Mouse (Mus musculus) CD8-positive naive resting alpha-beta T cell, adult 2 months (primary cell): ENCODE results near the gene Car4.

Source experiments
- DNase-seq, 2 experiments: peaks; one replicate each; pipeline ENCODE4 v3.0.0; 2022; ENCODE audit warnings: low read depth in 2 of 2, low spot score in 2 of 2

Gene Car4

DNA sequence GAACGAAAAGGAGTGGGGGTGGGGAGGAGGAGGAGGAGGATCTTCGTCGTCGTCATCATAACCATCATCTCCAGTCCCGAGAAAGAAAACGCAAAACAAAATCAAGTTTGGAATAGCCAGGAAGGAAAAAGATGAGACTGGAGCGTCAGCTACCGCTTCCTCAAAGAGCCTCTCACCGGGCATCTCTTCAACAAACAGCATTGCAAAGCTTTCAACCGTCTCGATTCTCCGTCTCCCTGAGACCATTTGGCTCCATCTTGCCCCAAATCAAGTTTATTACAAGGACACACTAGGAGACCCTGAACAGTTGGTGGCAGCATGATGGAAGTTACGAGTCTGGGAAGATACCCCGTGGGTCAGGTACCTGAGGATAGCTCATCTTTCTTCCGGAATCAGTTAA, 415 bp upstream of the Car4 start:
- DNase-seq, result no peak

DNA sequence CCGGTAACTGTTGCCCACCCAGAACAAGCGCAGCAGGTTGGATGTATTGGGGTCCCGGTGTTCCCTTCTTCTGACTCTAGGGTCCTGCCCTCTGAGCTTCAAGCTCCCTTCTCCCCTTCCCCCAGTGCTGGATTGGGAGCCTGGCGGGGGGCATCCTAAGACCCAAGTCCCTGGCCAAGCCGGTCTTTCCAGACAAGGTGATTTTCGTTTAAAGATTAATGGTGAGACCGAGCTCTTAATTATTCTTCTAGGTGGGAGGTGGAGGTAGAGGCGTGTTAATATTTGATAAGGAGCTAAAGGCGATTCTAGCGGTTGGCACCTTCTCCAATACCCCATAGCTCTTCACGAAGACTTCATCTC, 665 bp downstream of the Car4 start:
- DNase-seq, result no peak

DNA sequence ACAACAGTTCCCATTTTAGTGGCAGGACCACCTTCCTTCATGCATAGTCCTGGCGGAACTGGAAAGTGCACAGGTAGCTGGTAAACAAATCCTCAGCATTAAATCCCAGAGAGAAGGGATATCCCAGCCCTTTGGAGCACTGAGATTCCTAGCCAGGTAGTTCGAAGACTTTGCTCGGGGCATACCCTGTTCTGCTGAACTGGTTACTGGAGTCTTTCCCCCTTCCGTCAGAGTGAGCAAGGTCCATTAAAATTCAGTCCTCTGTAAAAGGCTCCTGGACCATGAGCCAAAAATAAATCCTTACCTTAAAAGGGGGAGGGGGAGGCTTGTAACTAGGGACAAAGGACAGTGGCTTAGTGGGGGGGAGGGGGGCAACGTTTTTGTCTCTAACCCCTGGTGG, 1.6 kb downstream of the Car4 start:
- DNase-seq, result no peak

DNA sequence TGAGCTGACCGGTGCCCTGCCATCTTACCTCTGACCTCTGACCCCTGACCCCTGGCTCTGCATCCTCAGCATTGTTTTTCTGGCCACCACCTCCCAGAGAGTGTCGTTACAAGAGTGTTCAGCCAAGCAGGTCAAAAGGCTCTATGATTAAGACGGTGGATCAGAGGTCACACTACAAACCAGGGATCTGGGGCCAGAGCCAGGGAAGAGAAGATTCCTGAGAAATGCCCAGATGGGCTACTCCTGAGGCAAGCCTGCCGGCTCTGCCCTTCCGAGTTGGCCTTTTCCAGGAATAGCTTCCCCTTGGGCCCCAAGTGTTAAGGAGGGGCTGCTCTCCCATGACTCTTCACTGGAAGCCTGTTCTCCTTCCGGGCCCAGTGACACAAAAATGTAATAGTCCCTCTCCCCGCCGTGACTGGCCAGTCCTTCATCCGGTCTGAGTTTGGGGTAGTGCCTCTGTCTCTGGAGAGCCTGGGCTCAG, 2.2 kb downstream of the Car4 start:
- no peak for DNase-seq

DNA sequence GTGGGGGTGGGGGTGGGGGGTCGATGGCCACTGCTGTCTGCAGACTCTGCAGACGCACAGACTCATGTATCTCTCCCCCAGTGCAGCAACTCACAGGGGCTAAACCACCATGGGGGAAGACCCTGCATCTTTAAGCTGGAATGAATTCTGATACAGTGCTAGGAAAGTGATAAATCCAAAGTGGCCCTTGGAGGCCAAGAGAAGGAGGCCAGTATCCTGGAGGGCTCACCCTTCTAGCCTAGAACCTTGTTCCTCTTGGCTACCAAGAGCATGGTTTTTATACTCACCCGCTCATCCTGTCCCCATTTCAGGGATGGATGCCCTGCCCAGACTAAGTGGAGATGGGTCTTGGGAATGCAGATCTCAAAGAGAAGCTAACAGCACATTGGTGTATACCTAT, 2.7 kb downstream of the Car4 start:
- DNase-seq, result no peak

DNA sequence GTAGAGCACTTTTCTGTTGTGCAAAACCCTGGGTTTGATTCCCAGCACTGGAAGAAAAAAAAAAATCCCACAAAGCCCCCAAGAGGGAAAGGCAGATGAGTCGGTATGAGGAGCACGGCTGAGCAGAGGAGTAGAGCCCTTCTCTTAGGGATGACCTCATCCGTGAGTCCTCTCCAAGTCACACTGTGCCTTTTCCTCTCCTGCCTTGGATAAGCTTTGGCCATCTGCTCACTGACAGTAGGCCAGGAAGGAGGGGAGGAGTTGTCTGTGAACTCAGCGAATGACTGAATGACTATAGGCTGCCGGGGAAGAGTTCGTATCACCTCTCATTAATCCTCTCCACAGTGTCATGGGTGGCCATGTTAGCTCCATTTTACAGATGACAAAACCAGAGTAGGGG, 3.2 kb downstream of the Car4 start:
- DNase-seq, result no peak

DNA sequence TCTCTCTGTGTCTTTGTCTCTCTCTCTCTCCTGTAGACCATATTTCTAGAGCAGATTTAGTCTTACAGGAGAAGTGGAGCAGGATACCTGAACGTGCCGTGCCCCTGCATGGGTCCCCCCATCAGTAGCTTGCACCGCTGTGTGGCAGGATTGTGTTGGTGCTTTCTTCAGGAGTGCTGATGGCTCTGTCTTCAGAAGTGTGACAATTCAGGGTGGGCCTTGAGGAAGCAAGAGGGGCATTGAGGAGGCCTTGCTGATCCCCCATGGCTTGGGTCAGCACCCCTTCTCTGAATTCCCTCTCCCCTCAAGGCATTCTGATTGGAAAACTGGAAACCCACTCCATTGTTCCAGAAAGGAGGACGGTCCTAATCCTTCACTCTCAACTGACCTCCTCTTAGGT, 4.0 kb downstream of the Car4 start:
- DNase-seq, result no peak

DNA sequence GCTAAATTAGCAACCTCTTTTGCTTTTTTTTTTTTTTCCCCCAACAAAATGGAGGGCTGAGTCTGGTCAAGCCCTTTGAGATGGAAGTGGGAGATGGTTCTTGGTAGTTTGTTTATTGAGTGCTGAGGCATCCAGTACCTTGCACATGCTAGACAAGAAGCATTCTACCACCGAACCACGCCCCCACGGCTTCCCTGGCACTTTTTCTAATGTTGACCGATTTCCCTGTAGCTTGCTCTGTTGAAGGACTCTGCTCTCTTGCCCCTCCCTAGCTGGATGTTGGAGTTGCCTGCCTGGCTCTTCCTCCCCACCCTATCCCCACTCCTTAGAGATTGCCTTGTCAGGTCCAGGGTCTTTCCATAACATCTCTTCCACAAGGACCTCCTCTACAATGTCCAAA, 5.0 kb downstream of the Car4 start:
- no peak for DNase-seq

DNA sequence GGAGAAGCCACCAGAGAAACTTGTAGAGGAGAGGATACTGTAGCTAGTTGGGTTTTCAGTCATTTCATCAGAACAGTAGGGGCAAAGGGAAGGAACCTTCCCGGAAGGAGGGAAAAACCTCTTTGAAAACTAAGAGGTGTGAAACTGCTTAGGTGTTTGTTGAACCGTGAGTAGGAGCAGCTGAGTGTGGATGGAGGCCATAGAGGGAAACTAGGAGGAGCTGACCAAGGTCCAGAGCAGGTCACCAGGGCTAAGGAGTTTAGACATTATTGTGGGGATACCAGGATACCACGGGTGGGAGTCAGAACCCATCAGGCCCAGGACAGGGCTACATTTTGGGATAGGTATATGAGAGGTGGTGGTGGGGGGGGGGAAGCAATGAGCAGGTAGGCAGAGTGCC, 6.0 kb downstream of the Car4 start:
- no peak for DNase-seq

DNA sequence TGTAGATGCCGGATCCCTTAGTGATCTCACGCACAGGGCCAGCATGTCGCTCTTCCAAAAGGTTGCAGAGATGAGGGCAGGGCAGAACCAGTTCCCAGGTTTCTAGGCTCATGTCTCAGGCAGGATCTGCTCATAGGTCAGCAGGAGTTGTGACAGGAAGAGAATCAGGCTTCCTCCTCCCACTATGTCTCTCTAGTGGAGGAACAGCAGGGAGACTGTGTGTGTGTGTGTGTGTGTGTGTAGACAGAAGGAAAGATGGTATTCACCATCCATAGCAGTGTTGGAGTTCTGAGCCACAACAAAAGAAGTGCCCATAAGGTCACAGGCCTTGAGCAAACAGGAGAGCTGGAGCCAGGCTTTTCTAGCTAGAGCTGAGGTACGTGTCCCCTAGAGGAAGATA, 9.1 kb downstream of the Car4 start:
- no peak for DNase-seq

DNA sequence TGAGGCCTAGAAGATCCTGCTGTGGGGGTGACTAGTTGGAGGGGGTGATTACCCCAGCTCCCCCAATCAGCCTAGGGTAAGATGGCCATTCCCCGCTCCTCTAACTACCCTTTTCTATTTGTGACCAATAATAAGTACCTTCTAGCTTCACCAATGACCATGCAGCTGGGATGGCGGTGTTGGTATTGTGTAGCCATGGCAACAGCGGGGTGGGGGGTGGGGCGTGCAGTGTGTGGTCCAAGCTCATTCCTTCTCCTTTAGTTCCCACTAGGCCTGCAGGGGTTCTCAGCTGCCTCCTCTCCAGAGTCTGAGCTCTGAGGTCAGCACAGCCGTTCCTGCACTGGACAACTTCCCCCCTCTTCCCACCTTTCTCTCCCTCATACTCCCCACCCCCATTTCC, 9.5 kb downstream of the Car4 start:
- DNase-seq, result no peak

DNA sequence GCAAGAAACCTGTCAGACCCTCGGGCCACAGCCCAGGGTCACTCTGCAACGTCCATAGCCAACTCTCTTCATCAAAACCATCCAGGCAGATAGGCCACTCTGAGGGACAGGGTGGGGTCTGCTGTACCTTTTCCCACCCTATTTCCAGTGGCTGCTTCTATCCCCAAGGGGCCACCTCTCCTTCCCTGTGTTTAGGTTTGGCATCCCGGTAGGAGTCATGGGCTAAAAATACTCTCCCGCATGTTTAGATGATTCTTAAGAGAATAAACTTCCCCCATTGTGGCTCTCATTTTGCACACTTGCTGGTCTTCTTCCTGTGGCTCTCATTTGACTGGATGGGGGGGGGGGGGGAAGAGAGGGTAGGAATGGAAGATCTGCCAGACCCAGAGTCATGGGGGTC, 10.7 kb downstream of the Car4 start:
- no peak for DNase-seq

DNA sequence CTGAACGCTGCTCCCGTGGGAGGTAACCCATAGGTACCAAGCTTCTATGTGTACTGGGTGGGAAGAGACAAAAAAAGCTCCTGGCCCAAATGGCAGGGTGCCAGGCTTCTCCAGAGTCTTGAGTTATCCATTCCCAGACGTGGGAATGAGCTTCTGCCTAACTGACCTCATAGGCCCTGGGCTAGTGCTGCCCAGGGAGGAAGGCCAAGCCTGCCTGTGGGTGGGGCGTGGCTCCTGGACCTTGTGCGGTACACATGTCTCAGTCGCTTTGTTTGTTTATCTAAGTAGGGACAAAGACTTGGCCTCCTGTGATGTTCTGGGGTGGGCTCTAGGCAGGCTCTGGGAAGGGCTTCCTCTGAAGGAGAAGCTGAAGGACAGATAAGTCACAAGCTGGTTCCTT, 11.2 kb downstream of the Car4 start:
- no peak for DNase-seq

DNA sequence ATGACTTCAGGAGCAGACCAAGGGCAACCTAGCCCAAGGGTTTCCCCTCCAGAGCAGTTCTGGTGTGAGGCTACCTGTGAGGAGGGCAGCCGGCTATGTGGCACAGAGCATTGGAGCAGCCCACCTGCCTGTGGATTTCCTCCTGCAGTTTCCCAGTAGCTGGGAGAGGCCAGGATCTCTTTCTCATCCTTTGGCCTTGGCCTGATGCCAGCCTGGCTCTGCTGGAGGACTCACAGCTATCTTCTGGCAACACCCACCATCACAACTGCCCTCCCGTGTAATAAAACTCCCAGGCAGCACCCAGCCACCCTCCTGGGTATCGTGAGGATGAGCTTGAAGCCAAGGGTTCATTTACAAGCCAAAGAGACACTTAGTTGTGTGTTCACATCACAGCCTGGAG, 14.5 kb downstream of the Car4 start:
- DNase-seq, result no peak

DNA sequence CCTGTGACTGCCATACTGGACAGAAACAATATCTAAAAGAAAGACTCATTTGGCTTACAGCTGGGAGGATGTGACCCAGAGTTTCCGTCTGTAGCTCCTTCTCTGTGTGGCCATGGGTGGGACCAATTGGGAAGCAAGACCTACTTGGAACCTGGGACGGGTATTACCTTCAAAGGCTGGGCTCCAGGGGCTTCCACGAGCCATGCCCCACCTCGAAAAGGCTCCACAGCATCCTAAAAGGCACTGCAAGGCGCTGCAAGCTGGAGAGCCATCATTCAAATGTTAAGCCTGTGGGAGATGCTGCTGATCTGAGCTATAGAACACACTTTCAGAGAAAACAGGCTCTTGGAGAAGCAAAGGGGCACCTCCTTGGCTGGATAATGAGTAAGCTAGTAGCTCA, 16.1 kb downstream of the Car4 start:
- no peak for DNase-seq

DNA sequence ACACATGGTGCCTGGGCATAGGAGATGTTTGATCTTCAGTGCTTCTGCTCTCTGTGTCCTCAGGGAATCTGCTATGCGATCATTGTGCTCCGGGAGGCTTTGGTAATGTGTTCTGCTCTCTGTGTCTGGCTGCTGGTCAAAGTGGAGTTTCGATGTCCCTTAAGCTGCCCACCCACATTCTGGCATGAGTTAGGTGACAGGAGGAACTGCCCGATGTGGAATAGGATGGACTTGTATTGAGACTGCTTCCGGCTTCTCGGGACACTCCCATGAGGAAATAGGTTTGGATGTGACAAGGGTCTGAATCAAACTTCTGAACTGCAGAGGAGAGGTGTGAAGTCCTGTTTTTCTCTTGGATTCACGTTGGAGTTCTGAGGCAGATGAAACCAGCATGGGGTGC, 17.0 kb downstream of the Car4 start:
- DNase-seq, result no peak

DNA sequence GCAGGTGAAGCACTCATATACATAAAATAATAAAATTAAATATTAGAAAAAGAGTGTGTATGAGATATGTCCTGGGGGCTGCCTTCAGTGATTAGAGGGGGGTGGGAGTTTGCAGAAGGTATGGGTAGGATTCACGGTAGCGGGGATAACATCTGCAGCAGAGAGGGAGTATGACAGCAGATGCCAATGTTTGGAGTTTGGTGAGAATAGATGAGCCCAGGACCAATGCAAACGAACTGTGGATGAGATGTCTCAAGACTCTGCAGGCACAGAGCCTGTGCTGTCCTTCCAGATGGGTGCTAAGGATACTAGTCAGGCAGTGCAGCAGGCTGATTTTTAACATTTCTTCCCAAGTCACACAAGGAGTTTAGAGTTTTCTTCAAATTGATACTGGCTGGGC, 19.1 kb downstream of the Car4 start:
- no peak for DNase-seq

DNA sequence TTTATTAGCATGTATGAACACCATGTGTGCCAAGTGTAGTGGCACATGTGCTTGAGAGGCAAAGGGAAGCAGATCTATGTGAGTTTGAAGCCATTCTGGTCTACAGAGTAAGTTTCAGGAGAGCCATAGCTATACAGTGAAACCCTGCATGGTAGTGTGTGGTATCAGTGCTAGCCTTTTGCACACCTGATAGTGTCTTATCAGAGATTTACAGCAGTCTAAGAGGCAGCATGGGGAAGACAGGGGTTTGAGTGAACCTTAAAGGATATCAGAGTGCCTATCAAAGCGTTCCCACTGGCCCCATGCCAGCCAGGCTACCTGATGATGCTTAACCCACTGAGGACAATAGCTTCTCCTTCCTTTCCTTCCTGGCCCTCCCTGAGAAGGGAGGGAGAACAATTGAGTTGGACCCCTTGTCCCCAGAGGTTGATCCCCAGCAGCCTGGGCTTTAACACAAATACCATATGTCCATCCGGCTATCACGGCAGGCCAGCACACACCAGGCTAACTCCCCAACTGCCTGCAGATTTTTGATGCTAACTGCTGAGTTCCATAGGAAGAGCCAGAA, 19.9 kb downstream of the Car4 start:
- DNase-seq, result no peak

DNA sequence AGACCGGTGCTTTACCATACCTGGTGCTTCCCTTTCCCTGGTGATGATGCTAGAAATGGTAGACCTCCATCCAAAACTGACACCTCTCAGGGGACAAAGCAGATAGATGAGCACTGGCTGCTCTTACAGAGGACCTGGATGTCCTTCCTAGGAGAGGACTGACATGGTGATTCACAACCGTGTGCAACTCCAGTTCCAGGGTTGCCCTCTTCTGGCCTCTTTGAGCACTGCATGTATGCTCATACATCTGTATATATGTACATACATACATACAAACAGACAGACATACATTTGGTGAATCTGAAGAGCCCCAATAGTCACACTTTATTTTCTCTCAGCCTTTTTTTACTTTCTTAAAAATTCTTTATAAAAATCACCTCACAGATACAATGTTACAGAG, 20.5 kb downstream of the Car4 start:
- DNase-seq, result no peak

DNA sequence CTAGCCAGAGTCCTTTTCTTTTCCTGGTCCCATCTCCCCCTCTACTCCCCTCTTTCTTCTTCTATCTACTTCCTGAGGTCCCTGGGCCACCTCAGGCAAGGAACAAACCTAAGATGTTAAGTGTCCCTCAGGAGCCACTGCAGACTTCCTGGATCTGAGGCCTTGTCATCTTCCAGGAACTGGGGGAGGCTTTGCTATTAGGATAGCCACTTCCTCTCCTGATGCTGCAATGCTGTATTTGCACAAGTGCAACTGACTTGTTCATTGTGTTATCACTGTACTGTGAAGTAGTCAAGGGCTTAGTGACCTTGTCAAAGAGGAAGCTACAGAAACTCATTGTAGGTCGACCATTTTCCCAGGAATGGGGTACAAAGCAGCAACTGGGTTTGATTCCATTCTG, 21.8 kb downstream of the Car4 start:
- DNase-seq, result no peak

DNA sequence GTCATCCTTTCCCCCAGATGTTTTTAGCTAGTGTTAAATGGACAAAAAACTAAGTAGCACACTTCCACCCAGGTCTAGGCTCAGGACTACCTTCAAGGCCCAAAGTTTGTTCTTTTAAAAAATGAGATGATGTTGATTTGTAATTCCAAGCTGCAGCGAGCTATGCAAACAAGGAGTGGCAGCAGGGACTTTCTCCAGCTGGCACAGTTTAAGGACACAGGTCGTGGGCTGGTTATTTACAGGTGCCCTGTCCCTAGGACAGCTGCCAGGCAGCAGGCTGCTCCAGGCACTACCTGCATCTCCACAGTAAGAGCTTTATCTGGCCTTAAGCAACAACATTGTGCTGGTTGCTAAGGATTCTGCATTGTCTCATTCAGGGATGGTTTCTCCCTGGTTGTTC, 23.1 kb downstream of the Car4 start:
- no peak for DNase-seq

DNA sequence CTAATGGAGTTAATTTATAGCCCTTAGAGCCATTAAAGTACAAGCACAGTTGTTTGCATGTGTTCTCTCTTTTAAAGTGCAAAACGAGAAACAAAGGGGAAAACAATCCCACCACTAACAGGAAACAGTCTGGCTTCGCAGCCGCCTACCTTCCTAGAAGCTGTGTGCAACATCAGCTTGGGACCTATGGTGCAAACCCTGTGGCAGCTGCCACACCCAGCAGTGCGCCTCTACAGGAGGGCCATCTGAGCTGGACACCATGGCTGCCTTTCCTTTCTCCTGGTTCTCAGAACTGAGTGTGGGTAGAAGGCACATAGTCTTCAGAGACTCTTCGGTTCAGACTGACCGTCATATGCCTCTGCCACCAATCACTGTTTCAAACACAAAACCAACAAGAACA, 27.8 kb downstream of the Car4 start:
- no peak for DNase-seq

DNA sequence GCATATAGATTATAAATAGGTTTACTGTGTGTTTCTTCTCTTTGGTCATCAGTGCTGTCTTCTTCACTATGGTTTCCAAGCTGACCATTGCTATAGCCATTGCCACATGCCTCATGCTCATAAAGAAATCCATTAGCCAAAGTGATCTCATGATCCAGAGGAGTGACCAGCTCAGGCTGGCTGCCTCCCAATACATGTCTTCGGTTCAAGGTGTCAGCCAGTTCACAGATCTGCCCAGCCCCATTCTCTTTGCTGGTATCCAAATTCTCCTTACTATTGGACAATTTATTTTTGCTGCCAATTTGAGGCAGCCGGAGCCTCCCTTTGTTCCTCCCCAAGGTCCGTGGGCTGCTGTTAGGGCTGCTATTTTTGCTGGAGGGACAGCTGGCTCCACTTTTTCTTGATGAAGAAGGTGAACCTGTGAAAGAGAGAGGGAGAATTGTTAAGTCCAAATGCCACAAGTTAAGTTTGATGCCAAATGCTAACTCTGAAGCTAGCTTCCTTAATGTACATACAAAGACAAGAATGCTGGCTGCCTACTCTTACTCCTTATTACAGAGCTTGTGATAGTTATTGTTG, 30.8 kb downstream of the Car4 start:
- no peak for DNase-seq

DNA sequence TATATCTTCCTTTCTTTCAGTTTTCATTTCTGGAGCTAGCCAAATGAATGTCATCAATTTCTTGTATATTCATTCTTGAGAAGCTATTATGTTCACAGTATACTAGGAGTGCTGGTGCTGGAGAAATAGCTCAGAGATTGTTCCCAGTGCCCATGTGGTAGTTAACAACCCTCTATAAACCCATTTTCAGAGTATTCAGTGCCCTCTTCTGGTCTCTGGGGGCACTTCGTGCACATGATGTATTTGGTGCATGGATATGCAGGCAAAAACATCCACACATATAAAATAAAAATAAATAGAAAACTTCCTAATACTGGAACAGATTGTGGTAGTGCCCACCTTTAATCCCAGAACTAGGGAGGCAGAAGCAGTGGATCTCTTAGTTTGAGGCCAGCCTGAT, 35.4 kb downstream of the Car4 start:
- no peak for DNase-seq
